Mouse (Mus musculus): ENCODE measurements around the gene Prickle3. TPM values are rescaled to one million over a fixed set of nuclear protein-coding genes. Genes with fewer than 3 reads are reported as not detected.
"Not testable (repeated sequence)": the region's sequence is repeated elsewhere in the genome, so short reads cannot be mapped to it uniquely, and the experiment has no call there.

Gene Prickle3
- total and polyA plus RNA-seq, 2 experiments from 2014 or later: 8.1 to 9.2 TPM

DNA sequence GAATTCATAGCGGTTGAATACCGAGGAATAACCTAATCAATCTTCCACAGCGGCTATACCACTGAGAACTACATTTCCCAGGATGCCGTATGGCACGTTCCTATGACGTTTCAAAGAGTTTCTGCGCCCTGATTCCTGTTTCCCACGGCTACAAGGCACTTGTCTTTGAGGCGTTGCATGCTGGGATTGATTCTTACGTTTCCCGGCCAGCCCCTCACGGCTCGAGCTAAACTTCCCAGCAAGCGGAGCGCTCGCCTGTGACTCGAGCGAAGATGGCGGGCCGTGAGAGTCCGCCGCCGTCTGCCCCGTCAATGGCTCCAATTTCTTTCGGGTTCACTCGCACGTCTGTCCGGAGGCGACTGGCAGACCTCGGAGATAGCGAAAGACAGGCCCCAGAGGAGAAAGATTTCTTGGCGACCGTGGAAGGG is 39.9 kb downstream of the Prickle3 start, which contains the start of gene Gpkow:
Gene Gpkow, plus strand, starts transcription at position 178 of the 428 bp plus-strand sequence.
- peak within 1 kb of the TSS; percentile 63 for H3K9ac ChIP-seq (replicated peaks; ENCODE audit: low read depth, low read length)
- no peaks in the 10 kb centered on the region for H3K4me1 ChIP-seq (ENCODE audit: control insufficient read depth, insufficient read depth)
- TF ChIP-seq EP300 (IDR thresholded peaks at IDR 0.05; ENCODE audit: low read depth) (no peak), CTCF (IDR thresholded peaks at IDR 0.05; ENCODE audit: low read depth) (no peak)
- peak within 1 kb of the TSS; percentile 51 for H3K27ac ChIP-seq (ENCODE audit: low read depth)
- ATAC-seq (ENCODE audit: insufficient read depth, low read depth): peak; percentile 95
- H3K4me2 ChIP-seq (ENCODE audit: low read depth, low read length): peak within 1 kb of the TSS; percentile 64
- peaks cover 11% of the 10 kb centered on the region for H3K36me3 ChIP-seq (replicated peaks; ENCODE audit: control insufficient read depth, insufficient read depth, low read length)
- H3K27me3 ChIP-seq (ENCODE audit: control insufficient read depth, insufficient read depth, low read length): no peaks in the 10 kb centered on the region
- H3K4me3 ChIP-seq (ENCODE audit: low read depth, low read length): peak within 1 kb of the TSS; percentile 64
- 9% methylated on average over 33 of the region's 33 CpGs for WGBS
- peak; percentile 91 for DNase-seq (ENCODE audit: low spot score)
- H3K9me3 ChIP-seq (replicated peaks; ENCODE audit: control insufficient read depth, low read length): no peaks in the 10 kb centered on the region

DNA sequence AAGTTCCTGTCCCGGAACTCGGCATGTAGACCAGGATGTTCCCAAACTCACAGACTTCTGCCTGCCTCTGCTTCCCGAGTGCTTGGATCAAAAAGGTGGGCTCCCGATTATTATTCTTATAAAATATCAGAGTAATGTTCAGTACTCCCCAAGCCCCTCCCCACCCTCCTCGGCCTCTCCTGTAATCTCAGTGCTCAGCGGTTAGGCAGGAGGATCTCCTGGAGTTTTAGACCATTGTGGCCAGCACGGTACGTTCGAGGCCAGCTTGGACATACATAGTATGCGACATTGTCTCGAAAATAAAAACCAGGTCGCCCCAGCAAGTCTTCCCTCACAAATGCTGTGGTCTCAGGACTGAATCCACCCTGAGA is 56.7 kb downstream of the Prickle3 start:
- not testable (repeated sequence) for ATAC-seq (ENCODE audit: insufficient read depth, low read depth); H3K27me3 ChIP-seq (ENCODE audit: control insufficient read depth, insufficient read depth, low read length); H3K4me1 ChIP-seq (ENCODE audit: control insufficient read depth, insufficient read depth); H3K9me3 ChIP-seq (replicated peaks; ENCODE audit: control insufficient read depth, low read length); H3K36me3 ChIP-seq (replicated peaks; ENCODE audit: control insufficient read depth, insufficient read depth, low read length); DNase-seq (ENCODE audit: low spot score); H3K9ac ChIP-seq (replicated peaks; ENCODE audit: low read depth, low read length)
- peak overlapping the region; percentile 36 for H3K4me3 ChIP-seq (ENCODE audit: low read depth, low read length)
- WGBS: 37% methylated on average over 5 of the region's 12 CpGs
- H3K27ac ChIP-seq (ENCODE audit: low read depth): peak overlapping the region; percentile 20; the same call in 1 of the 2 replicates
- H3K4me2 ChIP-seq (ENCODE audit: low read depth, low read length): peak overlapping the region; percentile 51

DNA sequence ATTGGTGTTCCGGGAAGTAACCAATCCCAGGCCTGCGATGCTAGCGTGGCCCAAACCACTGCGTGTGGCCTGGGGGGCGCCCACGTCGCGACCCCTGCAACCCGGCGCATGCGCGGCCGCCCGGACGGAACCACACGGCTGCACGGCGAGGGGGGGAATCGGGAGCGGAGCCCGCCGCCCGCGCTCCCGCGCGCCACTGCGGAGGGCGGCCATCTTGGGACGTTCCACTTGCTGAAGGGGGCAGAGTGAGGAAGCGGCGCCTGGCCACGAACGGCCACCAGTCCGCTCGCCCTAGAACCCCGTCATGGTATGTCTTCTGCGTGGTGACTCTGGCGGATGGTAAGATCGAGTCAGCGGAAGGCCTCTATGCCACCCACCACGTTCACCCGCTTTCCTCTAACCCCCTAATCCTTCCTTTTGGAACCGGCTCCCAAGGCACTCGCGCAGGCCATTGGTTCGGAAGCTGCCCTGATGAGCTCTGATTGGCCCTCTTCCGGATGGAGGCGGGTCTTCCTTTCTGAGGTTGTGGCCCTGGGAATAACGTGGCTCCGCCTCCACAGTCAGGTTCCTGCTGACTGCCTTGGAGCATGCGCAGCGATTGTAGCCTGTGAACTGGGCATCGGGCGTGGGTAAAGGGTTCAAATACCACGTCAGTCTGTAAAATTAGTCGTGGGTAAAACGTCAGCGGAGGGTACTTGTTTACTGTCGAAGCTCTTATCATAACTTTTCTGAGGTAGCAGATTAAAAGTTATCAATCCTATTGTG is 57.3 kb downstream of the Prickle3 start, which contains the start of gene Wdr45:
Gene Wdr45, plus strand, starts transcription at position 199 of the 765 bp plus-strand sequence.
- WGBS: 10% methylated on average over 34 of the region's 60 CpGs
- H3K4me1 ChIP-seq (ENCODE audit: control insufficient read depth, insufficient read depth); H3K27me3 ChIP-seq (ENCODE audit: control insufficient read depth, insufficient read depth, low read length); H3K9ac ChIP-seq (replicated peaks; ENCODE audit: low read depth, low read length); H3K9me3 ChIP-seq (replicated peaks; ENCODE audit: control insufficient read depth, low read length); H3K36me3 ChIP-seq (replicated peaks; ENCODE audit: control insufficient read depth, insufficient read depth, low read length): not testable (repeated sequence)
- peak; percentile 97 for ATAC-seq (ENCODE audit: insufficient read depth, low read depth)
- peak; percentile 92 for DNase-seq (ENCODE audit: low spot score)
- Histone ChIP-seq H3K4me3 (ENCODE audit: low read depth, low read length) (peak within 1 kb of the TSS; percentile 36), H3K4me2 (ENCODE audit: low read depth, low read length) (peak within 1 kb of the TSS; percentile 51), H3K27ac (ENCODE audit: low read depth) (peak within 1 kb of the TSS; percentile 20; the same call in 1 of the 2 replicates)

DNA sequence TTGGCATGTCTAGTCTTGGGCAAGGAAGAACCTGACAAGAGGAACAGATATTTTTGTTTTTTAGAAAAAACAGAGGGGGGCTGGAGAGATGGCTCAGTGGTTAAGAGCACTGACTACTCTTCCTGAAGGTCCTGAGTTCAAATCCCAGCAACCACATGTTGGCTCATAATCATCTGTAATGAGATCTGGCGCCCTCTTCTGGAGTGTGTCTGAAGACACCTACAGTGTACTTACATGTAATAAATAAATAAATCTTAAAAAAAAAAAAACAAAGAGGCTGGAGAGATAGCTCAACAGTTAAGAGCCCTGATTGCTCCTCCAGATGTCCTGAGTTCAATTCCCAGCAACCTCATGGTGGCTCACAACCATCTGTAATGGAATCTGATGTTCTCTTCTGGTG is 59.0 kb downstream of the Prickle3 start:
- ATAC-seq (ENCODE audit: insufficient read depth, low read depth); H3K4me1 ChIP-seq (ENCODE audit: control insufficient read depth, insufficient read depth); H3K36me3 ChIP-seq (replicated peaks; ENCODE audit: control insufficient read depth, insufficient read depth, low read length); H3K4me2 ChIP-seq (ENCODE audit: low read depth, low read length); DNase-seq (ENCODE audit: low spot score); H3K9me3 ChIP-seq (replicated peaks; ENCODE audit: control insufficient read depth, low read length); H3K27ac ChIP-seq (ENCODE audit: low read depth); H3K27me3 ChIP-seq (ENCODE audit: control insufficient read depth, insufficient read depth, low read length); H3K9ac ChIP-seq (replicated peaks; ENCODE audit: low read depth, low read length); H3K4me3 ChIP-seq (ENCODE audit: low read depth, low read length): not testable (repeated sequence)
- WGBS: 36% methylated on average over 1 of the region's 1 CpGs

Other genes with a start within 250 kb of the Prickle3 start
- gene Foxp3, start 83.6 kb upstream of the Prickle3 start, total RNA-seq (2014; rRNA removed; ENCODE audit: low replicate concordance): not detected in 2 replicates
- not detected in 2 replicates for gene Foxp3, start 83.6 kb upstream of the Prickle3 start, polyA plus RNA-seq (2015; fragmentation: Nextera tagmentation; extraction: Ambion mirVana)
- 3.5 and 6.5 TPM in 2 replicates for gene Ppp1r3f, start 83.0 kb upstream of the Prickle3 start, total RNA-seq (2014; rRNA removed; ENCODE audit: low replicate concordance)
- 0.99 and 1.5 TPM in 2 replicates for gene Ppp1r3f, start 83.0 kb upstream of the Prickle3 start, polyA plus RNA-seq (2015; fragmentation: Nextera tagmentation; extraction: Ambion mirVana)
- gene Ccdc22, start 51.7 kb upstream of the Prickle3 start, total RNA-seq (2014; rRNA removed; ENCODE audit: low replicate concordance): 25.6 and 27.8 TPM in 2 replicates
- 12.5 and 13.9 TPM in 2 replicates for gene Ccdc22, start 51.7 kb upstream of the Prickle3 start, polyA plus RNA-seq (2015; fragmentation: Nextera tagmentation; extraction: Ambion mirVana)
- gene Cacna1f, start 50.2 kb upstream of the Prickle3 start, total RNA-seq (2014; rRNA removed; ENCODE audit: low replicate concordance): 0.12 TPM in 1 of 2 replicates, not detected in the other
- gene Cacna1f, start 50.2 kb upstream of the Prickle3 start, polyA plus RNA-seq (2015; fragmentation: Nextera tagmentation; extraction: Ambion mirVana): not detected in 2 replicates
- 1.6 TPM in 1 of 2 replicates, not detected in the other for gene Syp, start 18.8 kb upstream of the Prickle3 start, total RNA-seq (2014; rRNA removed; ENCODE audit: low replicate concordance)
- gene Syp, start 18.8 kb upstream of the Prickle3 start, polyA plus RNA-seq (2015; fragmentation: Nextera tagmentation; extraction: Ambion mirVana): 0.27 and 0.51 TPM in 2 replicates
- 134 and 184 TPM in 2 replicates for gene Plp2, start 14.1 kb downstream of the Prickle3 start, total RNA-seq (2014; rRNA removed; ENCODE audit: low replicate concordance)
- gene Plp2, start 14.1 kb downstream of the Prickle3 start, polyA plus RNA-seq (2015; fragmentation: Nextera tagmentation; extraction: Ambion mirVana): 91.1 and 95.7 TPM in 2 replicates
- 1.1 and 2.0 TPM in 2 replicates for gene Magix, start 24.0 kb downstream of the Prickle3 start, total RNA-seq (2014; rRNA removed; ENCODE audit: low replicate concordance)
- 1.5 and 1.8 TPM in 2 replicates for gene Magix, start 24.0 kb downstream of the Prickle3 start, polyA plus RNA-seq (2015; fragmentation: Nextera tagmentation; extraction: Ambion mirVana)
- 2.8 and 9.9 TPM in 2 replicates for gene Gpkow, start 39.9 kb downstream of the Prickle3 start, total RNA-seq (2014; rRNA removed; ENCODE audit: low replicate concordance)
- 21.3 and 22.7 TPM in 2 replicates for gene Gpkow, start 39.9 kb downstream of the Prickle3 start, polyA plus RNA-seq (2015; fragmentation: Nextera tagmentation; extraction: Ambion mirVana)
- 24.2 and 52.7 TPM in 2 replicates for gene Wdr45, start 57.1 kb downstream of the Prickle3 start, total RNA-seq (2014; rRNA removed; ENCODE audit: low replicate concordance)
- gene Wdr45, start 57.1 kb downstream of the Prickle3 start, polyA plus RNA-seq (2015; fragmentation: Nextera tagmentation; extraction: Ambion mirVana): 27.1 and 29.2 TPM in 2 replicates
- gene Gm45208, start 65.0 kb downstream of the Prickle3 start, total RNA-seq (2014; rRNA removed; ENCODE audit: low replicate concordance): 3.1 TPM in 1 of 2 replicates, not detected in the other
- gene Gm45208, start 65.0 kb downstream of the Prickle3 start, polyA plus RNA-seq (2015; fragmentation: Nextera tagmentation; extraction: Ambion mirVana): not detected in 2 replicates
- gene Praf2, start 71.2 kb downstream of the Prickle3 start, total RNA-seq (2014; rRNA removed; ENCODE audit: low replicate concordance): 12.6 and 22.6 TPM in 2 replicates
- 11.0 and 13.6 TPM in 2 replicates for gene Praf2, start 71.2 kb downstream of the Prickle3 start, polyA plus RNA-seq (2015; fragmentation: Nextera tagmentation; extraction: Ambion mirVana)
- 0.92 and 5.8 TPM in 2 replicates for gene Ccdc120, start 93.6 kb downstream of the Prickle3 start, total RNA-seq (2014; rRNA removed; ENCODE audit: low replicate concordance)
- 1.8 and 2.2 TPM in 2 replicates for gene Ccdc120, start 93.6 kb downstream of the Prickle3 start, polyA plus RNA-seq (2015; fragmentation: Nextera tagmentation; extraction: Ambion mirVana)
- 8.4 and 17.3 TPM in 2 replicates for gene Tfe3, start 105.3 kb downstream of the Prickle3 start, total RNA-seq (2014; rRNA removed; ENCODE audit: low replicate concordance)
- gene Tfe3, start 105.3 kb downstream of the Prickle3 start, polyA plus RNA-seq (2015; fragmentation: Nextera tagmentation; extraction: Ambion mirVana): 11.5 and 11.6 TPM in 2 replicates
- 2.4 and 6.8 TPM in 2 replicates for gene Gripap1, start 132.5 kb downstream of the Prickle3 start, total RNA-seq (2014; rRNA removed; ENCODE audit: low replicate concordance)
- 17.5 and 19.3 TPM in 2 replicates for gene Gripap1, start 132.5 kb downstream of the Prickle3 start, polyA plus RNA-seq (2015; fragmentation: Nextera tagmentation; extraction: Ambion mirVana)
- gene Kcnd1, start 165.0 kb downstream of the Prickle3 start, total RNA-seq (2014; rRNA removed; ENCODE audit: low replicate concordance): 0.08 and 0.23 TPM in 2 replicates
- 0.20 and 0.22 TPM in 2 replicates for gene Kcnd1, start 165.0 kb downstream of the Prickle3 start, polyA plus RNA-seq (2015; fragmentation: Nextera tagmentation; extraction: Ambion mirVana)
- gene Otud5, start 184.1 kb downstream of the Prickle3 start, total RNA-seq (2014; rRNA removed; ENCODE audit: low replicate concordance): 25.7 and 38.0 TPM in 2 replicates
- 14.4 and 16.2 TPM in 2 replicates for gene Otud5, start 184.1 kb downstream of the Prickle3 start, polyA plus RNA-seq (2015; fragmentation: Nextera tagmentation; extraction: Ambion mirVana)
- 3.1 and 15.9 TPM in 2 replicates for gene Pim2, start 221.0 kb downstream of the Prickle3 start, total RNA-seq (2014; rRNA removed; ENCODE audit: low replicate concordance)
- gene Pim2, start 221.0 kb downstream of the Prickle3 start, polyA plus RNA-seq (2015; fragmentation: Nextera tagmentation; extraction: Ambion mirVana): 2.3 and 2.4 TPM in 2 replicates
- 19.7 and 30.8 TPM in 2 replicates for gene Slc35a2, start 226.8 kb downstream of the Prickle3 start, total RNA-seq (2014; rRNA removed; ENCODE audit: low replicate concordance)
- gene Slc35a2, start 226.8 kb downstream of the Prickle3 start, polyA plus RNA-seq (2015; fragmentation: Nextera tagmentation; extraction: Ambion mirVana): 19.3 and 20.9 TPM in 2 replicates
- 44.5 and 63.0 TPM in 2 replicates for gene Pqbp1, start 242.0 kb downstream of the Prickle3 start, total RNA-seq (2014; rRNA removed; ENCODE audit: low replicate concordance)
- gene Pqbp1, start 242.0 kb downstream of the Prickle3 start, polyA plus RNA-seq (2015; fragmentation: Nextera tagmentation; extraction: Ambion mirVana): 55.6 and 57.6 TPM in 2 replicates
- 37.7 and 46.4 TPM in 2 replicates for gene Timm17b, start 242.1 kb downstream of the Prickle3 start, total RNA-seq (2014; rRNA removed; ENCODE audit: low replicate concordance)
- 91.3 and 99.7 TPM in 2 replicates for gene Timm17b, start 242.1 kb downstream of the Prickle3 start, polyA plus RNA-seq (2015; fragmentation: Nextera tagmentation; extraction: Ambion mirVana)